Mouse (Mus musculus): ENCODE measurements around the gene Tmem132b. TPM values are rescaled to one million over a fixed set of nuclear protein-coding genes. Genes with fewer than 3 reads are reported as not detected.

Gene Tmem132b
- polyA plus RNA-seq, 1 experiment from 2014 or later = 0.21 TPM

DNA sequence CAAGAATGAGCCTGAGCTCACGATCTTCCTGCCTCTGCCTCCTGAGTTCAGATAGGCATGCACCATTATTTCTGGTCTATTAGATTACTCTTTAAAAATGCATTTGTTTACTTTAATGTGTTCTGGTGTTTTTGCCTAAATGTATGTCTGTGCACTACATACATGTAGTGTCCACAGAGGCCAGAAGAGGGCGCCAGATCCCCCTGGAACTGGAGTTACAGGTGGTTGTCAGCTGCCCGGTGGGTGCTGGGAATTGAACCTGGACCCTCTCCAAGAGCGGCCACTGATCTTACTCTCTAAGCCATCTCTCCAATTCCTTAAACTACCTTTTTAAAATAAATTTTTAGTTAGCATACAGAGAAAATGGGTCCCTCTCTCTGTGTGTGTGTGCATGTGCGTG, 195.9 kb downstream of the Tmem132b start:
- no peak overlapping the region for H3K4me3 ChIP-seq (ENCODE audit: low read depth, low read length)
- 82% methylated on average over 5 of the region's 5 CpGs for WGBS
- no peak overlapping the region for H3K4me2 ChIP-seq (replicated peaks; ENCODE audit: low read depth)
- H3K4me1 ChIP-seq (replicated peaks; ENCODE audit: control insufficient read depth, insufficient read depth) = no peaks in the 10 kb centered on the region
- DNase-seq (ENCODE audit: low spot score) (no peak), ATAC-seq (ENCODE audit: low FRiP score, low TSS enrichment) (no peak)
- H3K27me3 ChIP-seq (ENCODE audit: control insufficient read depth, insufficient read depth, low read length) = no peaks in the 10 kb centered on the region
- no peak overlapping the region for H3K9ac ChIP-seq (ENCODE audit: low read length)
- no peak overlapping the region for H3K27ac ChIP-seq (replicated peaks)
- TF ChIP-seq CTCF (IDR thresholded peaks at IDR 0.05; ENCODE audit: low read depth) (no peak), EP300 (optimal IDR thresholded peaks at IDR 0.05) (no peak)
- no peaks in the 10 kb centered on the region for H3K36me3 ChIP-seq (ENCODE audit: control insufficient read depth, insufficient read depth, low read length)
- no peaks in the 10 kb centered on the region for H3K9me3 ChIP-seq (ENCODE audit: control insufficient read depth, low read length)

DNA sequence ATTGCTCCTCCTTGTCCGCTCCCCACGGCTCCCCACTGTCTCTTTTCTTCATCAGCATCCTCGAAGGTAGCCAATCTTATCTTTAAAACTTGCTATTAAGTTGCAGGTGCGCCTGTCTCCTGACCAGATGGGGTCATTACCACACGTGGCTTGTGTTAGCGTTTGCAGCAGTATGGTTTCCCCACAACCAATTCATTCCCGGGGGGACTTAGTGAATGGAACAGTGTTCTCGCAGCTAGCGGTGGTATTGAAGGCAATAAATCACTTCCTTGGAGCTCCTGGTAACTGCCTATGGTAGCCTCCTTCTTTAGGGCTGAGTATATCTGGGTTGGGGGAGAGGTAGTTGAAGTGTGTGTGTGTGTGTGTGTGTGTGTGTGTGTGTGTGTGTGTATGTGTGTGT, 196.4 kb downstream of the Tmem132b start:
- Histone ChIP-seq H3K4me2 (replicated peaks; ENCODE audit: low read depth) (no peak overlapping the region), H3K27ac (replicated peaks) (no peak overlapping the region), H3K9me3 (ENCODE audit: control insufficient read depth, low read length) (no peaks in the 10 kb centered on the region), H3K4me1 (replicated peaks; ENCODE audit: control insufficient read depth, insufficient read depth) (no peaks in the 10 kb centered on the region), H3K9ac (ENCODE audit: low read length) (no peak overlapping the region), H3K4me3 (ENCODE audit: low read depth, low read length) (no peak overlapping the region), H3K36me3 (ENCODE audit: control insufficient read depth, insufficient read depth, low read length) (no peaks in the 10 kb centered on the region), H3K27me3 (ENCODE audit: control insufficient read depth, insufficient read depth, low read length) (no peaks in the 10 kb centered on the region)
- ATAC-seq (ENCODE audit: low FRiP score, low TSS enrichment) (no peak), DNase-seq (ENCODE audit: low spot score) (no peak)
- TF ChIP-seq EP300 (optimal IDR thresholded peaks at IDR 0.05) = no peak
- TF ChIP-seq CTCF (IDR thresholded peaks at IDR 0.05; ENCODE audit: low read depth) = no peak
- 90% methylated on average over 9 of the region's 9 CpGs for WGBS

DNA sequence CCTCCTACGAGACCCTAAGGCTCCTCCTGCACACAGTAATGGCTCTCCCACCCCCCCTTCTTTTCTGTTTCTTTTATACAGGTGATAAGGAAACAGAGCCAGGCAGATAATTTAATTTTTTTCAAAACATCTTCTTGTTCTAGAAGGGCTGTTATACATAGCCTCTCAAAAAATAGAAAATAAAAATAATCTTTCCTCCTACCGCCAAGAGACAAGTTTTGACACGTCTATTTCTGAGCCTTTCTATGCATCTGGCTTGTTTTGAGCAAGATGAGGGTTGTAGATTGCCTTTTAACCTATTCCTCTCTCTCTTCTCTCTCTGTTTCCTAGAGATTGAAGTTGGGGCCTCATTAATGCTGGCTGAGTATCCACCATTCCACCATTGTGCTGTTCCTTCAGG, 196.9 kb downstream of the Tmem132b start:
- 62% methylated on average over 3 of the region's 3 CpGs for WGBS
- no peak overlapping the region for H3K27ac ChIP-seq (replicated peaks)
- no peak overlapping the region for H3K9ac ChIP-seq (ENCODE audit: low read length)
- H3K9me3 ChIP-seq (ENCODE audit: control insufficient read depth, low read length) = no peaks in the 10 kb centered on the region
- H3K4me2 ChIP-seq (replicated peaks; ENCODE audit: low read depth) = no peak overlapping the region
- H3K4me1 ChIP-seq (replicated peaks; ENCODE audit: control insufficient read depth, insufficient read depth) = no peaks in the 10 kb centered on the region
- no peak overlapping the region for H3K4me3 ChIP-seq (ENCODE audit: low read depth, low read length)
- H3K27me3 ChIP-seq (ENCODE audit: control insufficient read depth, insufficient read depth, low read length) = no peaks in the 10 kb centered on the region
- no peak for TF ChIP-seq EP300 (optimal IDR thresholded peaks at IDR 0.05)
- no peak for TF ChIP-seq CTCF (IDR thresholded peaks at IDR 0.05; ENCODE audit: low read depth)
- no peak for ATAC-seq (ENCODE audit: low FRiP score, low TSS enrichment)
- DNase-seq (ENCODE audit: low spot score) = no peak
- H3K36me3 ChIP-seq (ENCODE audit: control insufficient read depth, insufficient read depth, low read length) = no peaks in the 10 kb centered on the region

DNA sequence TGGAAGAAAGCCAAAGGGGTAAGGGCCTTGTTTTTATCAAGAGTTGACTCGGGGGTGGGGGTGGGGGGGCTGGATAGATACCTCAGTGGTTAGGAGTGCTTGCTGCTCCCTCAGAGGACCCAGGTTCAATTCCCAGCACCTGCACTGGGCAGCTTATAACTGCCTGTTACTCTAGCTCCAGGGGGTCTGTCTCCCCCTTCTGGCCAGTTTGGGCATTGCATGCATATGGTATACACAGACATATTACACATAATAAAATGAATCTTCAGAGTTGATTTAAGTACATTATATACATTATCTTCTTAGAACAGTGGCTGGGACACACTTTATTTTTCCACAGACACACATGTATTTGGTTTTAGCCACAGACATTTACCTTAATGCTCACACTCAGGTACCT, 202.2 kb downstream of the Tmem132b start:
- no peaks in the 10 kb centered on the region for H3K36me3 ChIP-seq (ENCODE audit: control insufficient read depth, insufficient read depth, low read length)

DNA sequence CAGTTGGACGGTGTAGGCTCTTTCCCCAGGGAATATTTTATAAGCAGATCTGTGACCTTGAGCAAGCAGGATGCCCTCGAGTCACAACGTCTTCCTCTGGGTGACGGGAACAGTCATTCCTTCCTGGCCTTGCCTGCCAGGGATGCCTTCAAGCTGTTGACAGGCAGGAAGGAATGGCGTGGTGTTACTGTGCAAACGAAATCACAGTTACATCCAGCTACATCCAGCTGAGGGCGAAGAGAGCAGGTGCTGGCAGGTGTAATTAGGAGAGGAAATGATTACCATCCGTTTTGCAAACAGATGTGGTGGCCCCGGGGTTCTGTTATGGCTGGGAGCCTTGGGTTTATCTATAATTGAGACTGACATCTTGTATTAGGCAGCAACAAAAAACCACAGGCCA, 205.5 kb downstream of the Tmem132b start:
- WGBS = 50% methylated on average over 9 of the region's 9 CpGs
- DNase-seq (ENCODE audit: low spot score) = no peak
- no peak for TF ChIP-seq EP300 (optimal IDR thresholded peaks at IDR 0.05)
- TF ChIP-seq CTCF (IDR thresholded peaks at IDR 0.05; ENCODE audit: low read depth) = no peak

More for the DNA sequence above, 202.2 kb downstream of the Tmem132b start:
- H3K27ac ChIP-seq (replicated peaks) = no peak overlapping the region
- 78% methylated on average over 1 of the region's 1 CpGs for WGBS
- peak; percentile 43 for TF ChIP-seq CTCF (IDR thresholded peaks at IDR 0.05; ENCODE audit: low read depth)
- TF ChIP-seq EP300 (optimal IDR thresholded peaks at IDR 0.05) = no peak
- DNase-seq (ENCODE audit: low spot score) = no peak
- H3K4me2 ChIP-seq (replicated peaks; ENCODE audit: low read depth) = no peak overlapping the region
- no peaks in the 10 kb centered on the region for H3K4me1 ChIP-seq (replicated peaks; ENCODE audit: control insufficient read depth, insufficient read depth)
- H3K9ac ChIP-seq (ENCODE audit: low read length) = no peak overlapping the region
- H3K9me3 ChIP-seq (ENCODE audit: control insufficient read depth, low read length) = no peaks in the 10 kb centered on the region
- H3K4me3 ChIP-seq (ENCODE audit: low read depth, low read length) = no peak overlapping the region
- no peaks in the 10 kb centered on the region for H3K27me3 ChIP-seq (ENCODE audit: control insufficient read depth, insufficient read depth, low read length)
- no peak for ATAC-seq (ENCODE audit: low FRiP score, low TSS enrichment)

DNA sequence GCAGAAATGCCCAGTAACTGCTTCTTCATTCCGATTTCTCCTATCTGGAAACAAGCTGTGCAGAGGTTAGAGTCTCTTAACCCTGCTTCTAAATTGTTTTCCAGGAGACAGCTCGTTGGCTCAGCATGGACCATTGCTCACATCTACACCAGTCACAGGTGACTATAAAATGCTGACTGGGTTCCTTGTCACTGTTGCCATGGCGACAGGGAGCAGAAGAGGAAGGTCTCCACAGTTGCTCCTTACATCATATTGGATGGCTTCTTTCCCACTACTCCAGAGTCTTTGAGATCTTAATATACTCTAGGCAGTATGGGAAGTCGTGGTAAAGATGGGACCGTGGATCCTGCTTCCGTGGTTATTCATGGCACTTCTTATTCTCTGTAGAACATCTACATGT, 211.9 kb downstream of the Tmem132b start:
- Histone ChIP-seq H3K36me3 (ENCODE audit: control insufficient read depth, insufficient read depth, low read length) (no peaks in the 10 kb centered on the region), H3K27me3 (ENCODE audit: control insufficient read depth, insufficient read depth, low read length) (no peaks in the 10 kb centered on the region), H3K4me2 (replicated peaks; ENCODE audit: low read depth) (no peak overlapping the region), H3K9me3 (ENCODE audit: control insufficient read depth, low read length) (no peaks in the 10 kb centered on the region), H3K4me3 (ENCODE audit: low read depth, low read length) (no peak overlapping the region), H3K27ac (replicated peaks) (no peak overlapping the region), H3K9ac (ENCODE audit: low read length) (no peak overlapping the region), H3K4me1 (replicated peaks; ENCODE audit: control insufficient read depth, insufficient read depth) (no peaks in the 10 kb centered on the region)
- DNase-seq (ENCODE audit: low spot score) = no peak
- TF ChIP-seq CTCF (IDR thresholded peaks at IDR 0.05; ENCODE audit: low read depth) = no peak
- no peak for TF ChIP-seq EP300 (optimal IDR thresholded peaks at IDR 0.05)
- 76% methylated on average over 6 of the region's 6 CpGs for WGBS
- ATAC-seq (ENCODE audit: low FRiP score, low TSS enrichment) = no peak

More for the DNA sequence above, 205.5 kb downstream of the Tmem132b start:
- Histone ChIP-seq H3K4me2 (replicated peaks; ENCODE audit: low read depth) (no peak overlapping the region), H3K27ac (replicated peaks) (no peak overlapping the region), H3K4me1 (replicated peaks; ENCODE audit: control insufficient read depth, insufficient read depth) (no peaks in the 10 kb centered on the region), H3K27me3 (ENCODE audit: control insufficient read depth, insufficient read depth, low read length) (no peaks in the 10 kb centered on the region), H3K36me3 (ENCODE audit: control insufficient read depth, insufficient read depth, low read length) (no peaks in the 10 kb centered on the region), H3K9me3 (ENCODE audit: control insufficient read depth, low read length) (no peaks in the 10 kb centered on the region), H3K9ac (ENCODE audit: low read length) (no peak overlapping the region), H3K4me3 (ENCODE audit: low read depth, low read length) (no peak overlapping the region)
- no peak for ATAC-seq (ENCODE audit: low FRiP score, low TSS enrichment)

Data from stomach, postnatal 0 days (tissue).